Mouse (Mus musculus): ENCODE results near the gene Rtl8b. TPM values are rescaled to one million over a fixed set of nuclear protein-coding genes. Genes with fewer than 3 reads are reported as not detected.
A peak's percentile ranks its signal among the peaks of the same experiment; 100 is the strongest.
"Not testable (repeated sequence)": the region's sequence is repeated elsewhere in the genome, so short reads cannot be mapped to it uniquely, and the experiment has no call there.

The Rtl8b gene
- total RNA-seq (2021) = 10 to 100 TPM; 82.1 to 97.6 TPM

GRCm38 (mm10) chrX:53670294-53670693, at the start of gene Rtl8b:
Gene Rtl8b (minus strand): TSS chrX:53670408.
- peak; percentile 79 for DNase-seq
- intact Hi-C loops (cut with DNase I) = loop anchor here (5.0 kb wide), 1 partner anchor 63 kb away; the partner anchor contains the start of genes Gm14597 and Rtl8c

GRCm38 (mm10) chrX:53716323-53717182, 46.3 kb upstream of the Rtl8b start:
- peak; percentile 14 to 19 for DNase-seq
- intact Hi-C loops (cut with DNase I) = no loop called here

- intact Hi-C loops (cut with DNase I) = no loop called here
- DNase-seq = no peak
Observed at GRCm38 (mm10) chrX:53715942-53716322, 45.7 kb upstream of the Rtl8b start.

- DNase-seq = no peak
- intact Hi-C loops (cut with DNase I) = no loop called here
Observed at GRCm38 (mm10) chrX:53702673-53703072, 32.5 kb upstream of the Rtl8b start.

GRCm38 (mm10) chrX:53699225-53699624, 29.0 kb upstream of the Rtl8b start:
- intact Hi-C loops (cut with DNase I) = no loop called here
- no peak for DNase-seq

- no peak for DNase-seq
- intact Hi-C loops (cut with DNase I) = no loop called here
Observed at GRCm38 (mm10) chrX:53694008-53694777, 24.0 kb upstream of the Rtl8b start.

GRCm38 (mm10) chrX:53693141-53693540, 22.9 kb upstream of the Rtl8b start:
- intact Hi-C loops (cut with DNase I) = no loop called here
- DNase-seq = no peak

- no peak for DNase-seq
- intact Hi-C loops (cut with DNase I) = no loop called here
Observed at GRCm38 (mm10) chrX:53692065-53692464, 21.9 kb upstream of the Rtl8b start.

GRCm38 (mm10) chrX:53684676-53685075, 14.5 kb upstream of the Rtl8b start:
- intact Hi-C loops (cut with DNase I); DNase-seq: not testable (repeated sequence)

- intact Hi-C loops (cut with DNase I); DNase-seq: not testable (repeated sequence)
Observed at GRCm38 (mm10) chrX:53682650-53683049, 12.4 kb upstream of the Rtl8b start.

- peak; percentile 65 to 82 for DNase-seq
- intact Hi-C loops (cut with DNase I) = not testable (repeated sequence)
Observed at GRCm38 (mm10) chrX:53676943-53677342, 6.7 kb upstream of the Rtl8b start.

GRCm38 (mm10) chrX:53670696-53671095, 488 bp upstream of the Rtl8b start:
- not testable (repeated sequence) for DNase-seq
- intact Hi-C loops (cut with DNase I) = loop anchor here (5.0 kb wide), 1 partner anchor 63 kb away; the partner anchor contains the start of genes Gm14597 and Rtl8c

- intact Hi-C loops (cut with DNase I) = loop anchor here (5.0 kb wide), 1 partner anchor 62 kb away; the partner anchor contains the start of genes Gm14597 and Rtl8c
- DNase-seq = not testable (repeated sequence)
Observed at GRCm38 (mm10) chrX:53669557-53670270, 494 bp downstream of the Rtl8b start.

- DNase-seq; intact Hi-C loops (cut with DNase I): not testable (repeated sequence)
Observed at GRCm38 (mm10) chrX:53652917-53653316, 17.3 kb downstream of the Rtl8b start.

- intact Hi-C loops (cut with DNase I) = no loop called here
- no peak for DNase-seq
Observed at GRCm38 (mm10) chrX:53645885-53646284, 24.3 kb downstream of the Rtl8b start.

GRCm38 (mm10) chrX:53642980-53643961, 26.9 kb downstream of the Rtl8b start, which contains the start of gene Rtl8a:
Gene Rtl8a (minus strand): TSS chrX:53643682.
- DNase-seq = peak; percentile 80 to 82
- intact Hi-C loops (cut with DNase I) = not testable (repeated sequence)

- DNase-seq = not testable (repeated sequence)
Observed at GRCm38 (mm10) chrX:53642604-53642979, 27.6 kb downstream of the Rtl8b start.

GRCm38 (mm10) chrX:53638107-53638506, 32.1 kb downstream of the Rtl8b start:
- DNase-seq = not testable (repeated sequence)
- intact Hi-C loops (cut with DNase I) = loop anchor here (2.0 kb wide), 1 partner anchor 37 kb away; no protein-coding TSS in a partner anchor

More at GRCm38 (mm10) chrX:53642604-53642979, 27.6 kb downstream of the Rtl8b start:
- intact Hi-C loops (cut with DNase I) = not testable (repeated sequence)

All from heart, postnatal 36 days (tissue).